Mouse (Mus musculus): Measurements from ENCODE around the gene Ulk3. TPM values are rescaled to one million over a fixed set of nuclear protein-coding genes. Genes with fewer than 3 reads are reported as not detected.

The Ulk3 gene
- total RNA-seq, 4 experiments from 2014 or later = 31.8 to 38.2 (median 34.4) TPM

- no peak for DNase-seq (ENCODE audit: low spot score in 2 of 2)
Measured at GRCm38 (mm10) chr9:57643856-57644180, 54.6 kb downstream of the Ulk3 start.

DNA sequence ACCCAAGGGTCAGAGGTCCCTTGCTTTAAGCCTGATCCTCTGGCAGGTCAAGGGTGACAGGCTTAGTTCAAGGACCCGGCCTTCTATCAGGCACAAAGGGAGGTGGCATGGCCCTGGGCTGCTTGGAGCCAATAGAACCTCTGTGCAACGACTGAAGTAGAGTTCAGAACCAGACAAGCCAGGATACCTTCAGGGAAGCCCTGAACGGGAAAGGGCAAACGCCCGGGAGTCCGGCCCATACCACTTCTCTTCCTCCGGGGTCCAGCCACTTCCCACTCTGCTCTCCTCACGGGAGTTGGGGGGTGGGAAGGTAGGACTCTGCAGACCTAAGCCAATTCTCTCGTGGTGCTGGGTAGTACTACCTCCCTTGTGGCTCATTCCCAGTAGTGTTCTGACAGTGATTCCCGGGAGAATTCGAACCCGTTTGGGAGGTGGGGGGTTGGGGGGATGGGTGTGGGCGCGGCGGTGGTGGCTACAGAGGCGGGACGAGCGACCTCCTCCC, 55.2 kb downstream of the Ulk3 start:
- no peak for DNase-seq (ENCODE audit: low spot score in 2 of 2)

DNA sequence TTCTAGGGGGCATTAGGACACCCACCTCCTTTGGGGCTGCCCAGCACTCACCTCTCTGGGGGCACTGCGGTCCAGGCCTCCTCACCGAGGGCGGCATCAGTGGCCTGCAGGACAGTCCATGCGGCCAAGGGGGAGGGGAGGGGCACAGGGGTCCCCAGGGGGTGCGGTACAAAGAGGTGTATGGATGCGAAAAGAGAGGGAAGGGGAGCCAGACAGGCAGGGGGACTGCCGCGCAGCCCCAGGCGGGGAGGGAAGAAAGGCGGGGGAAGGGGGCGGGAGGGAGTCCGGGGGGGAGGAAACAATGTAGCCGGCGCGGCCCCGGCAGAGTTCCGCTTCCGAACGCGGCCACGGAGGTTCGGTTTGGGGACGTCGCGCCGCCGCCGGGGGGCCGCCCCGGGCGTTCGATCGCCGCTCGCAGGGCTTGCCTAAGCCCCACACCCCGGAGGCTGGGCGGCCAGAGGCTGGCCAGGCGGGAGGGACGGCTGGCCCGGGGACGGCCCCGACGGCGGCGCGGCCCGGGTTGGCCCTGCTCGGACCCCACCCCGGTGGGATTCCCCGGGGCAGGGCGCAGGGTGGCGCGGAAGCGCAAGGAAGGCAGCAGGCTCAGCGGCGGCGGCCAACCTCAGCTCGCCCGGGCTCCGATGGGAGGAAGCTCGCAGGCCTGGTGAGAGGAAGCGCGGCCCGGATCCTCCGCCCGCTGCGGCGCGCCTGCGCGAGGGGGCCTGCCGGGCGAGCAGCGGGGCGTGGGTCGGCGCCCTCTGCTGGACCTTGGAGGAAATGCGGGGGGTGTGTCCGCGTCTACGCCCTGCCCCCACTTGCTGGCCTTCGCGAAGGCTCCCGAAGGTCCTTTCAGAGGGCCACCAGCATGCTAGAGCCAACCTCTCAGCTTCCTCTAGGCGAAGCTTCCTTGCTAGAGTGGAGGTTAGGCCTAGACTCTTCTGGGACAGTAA, 56.0 kb downstream of the Ulk3 start:
- peak; percentile 81 to 82 for DNase-seq (ENCODE audit: low spot score in 2 of 2)

Other genes starting within 250 kb of the Ulk3 start
- 10 to 100 TPM; 17.4 to 20.5 (median 17.9) TPM for gene Ppcdc, start 149.3 kb upstream of the Ulk3 start, total RNA-seq (2022)
- 100 to 1,000 TPM; 371 to 387 (median 384) TPM for gene Scamp5, start 121.4 kb upstream of the Ulk3 start, total RNA-seq (2022)
- gene Rpp25, start 85.4 kb upstream of the Ulk3 start, total RNA-seq (2022) = 10 to 100 TPM; 16.0 to 19.5 (median 17.7) TPM
- gene Cox5a, start 68.2 kb upstream of the Ulk3 start, total RNA-seq (2022) = 100 to 1,000 TPM; 378 to 411 (median 394) TPM
- 10 to 100 TPM; 18.0 to 21.8 (median 20.4) TPM for gene Fam219b, start 51.9 kb upstream of the Ulk3 start, total RNA-seq (2022)
- gene Mpi, start 36.7 kb upstream of the Ulk3 start, total RNA-seq (2022) = 10 to 100 TPM; 64.0 to 74.0 (median 66.0) TPM
- 10 to 100 TPM; 22.7 to 29.9 (median 27.9) TPM for gene Scamp2, start 28.5 kb upstream of the Ulk3 start, total RNA-seq (2022)
- 10 to 100 TPM; 15.3 to 21.3 (median 19.1) TPM for gene Cplx3, start 16.8 kb downstream of the Ulk3 start, total RNA-seq (2022)
- not detected for gene Lman1l, start 31.3 kb downstream of the Ulk3 start, total RNA-seq (2022)
- gene Csk, start 64.2 kb downstream of the Ulk3 start, total RNA-seq (2022) = 10 to 100 TPM; 36.0 to 44.4 (median 41.6) TPM
- gene Cyp1a2, start 94.3 kb downstream of the Ulk3 start, total RNA-seq (2022) = not detected
- under 1 TPM; 0.14 to 0.25 (median 0.19) TPM for gene Cyp1a1, start 98.5 kb downstream of the Ulk3 start, total RNA-seq (2022)
- gene Edc3, start 119.1 kb downstream of the Ulk3 start, total RNA-seq (2022) = 10 to 100 TPM; 13.4 to 16.5 (median 14.6) TPM
- gene Clk3, start 176.4 kb downstream of the Ulk3 start, total RNA-seq (2022) = 10 to 100 TPM; 75.6 to 87.1 (median 78.7) TPM
- gene Arid3b, start 247.3 kb downstream of the Ulk3 start, total RNA-seq (2022) = 10 to 100 TPM; 10.9 to 15.0 (median 13.4) TPM

Measured in left cerebral cortex, adult 8-10 months (tissue).